Mouse (Mus musculus) intestine, embryonic 15.5 days (tissue): ENCODE data around the gene Olfr834. TPM values are rescaled to one million over a fixed set of nuclear protein-coding genes. Genes with fewer than 3 reads are reported as not detected.

Experiments
- ATAC-seq: fragments of 200-750 bp; cut with Nextera tagmentation; 2 replicates; pipeline ENCODE4 v1.8.0; 2017; ENCODE audit warnings: moderate TSS enrichment, moderate library complexity
- H3K27ac ChIP-seq: fragments of 300-500 bp; sonication (generic); 2 replicates; pipeline ENCODE4 v1.5.1; 2015; ENCODE audit warnings: mild to moderate bottlenecking, inconsistent platforms
- H3K27me3 ChIP-seq: fragments of 300-500 bp; sonication (generic); replicated peaks from 2 replicates; pipeline ENCODE4 v1.6.1; 2015; ENCODE audit warnings: inconsistent platforms
- H3K36me3 ChIP-seq: fragments of 300-500 bp; sonication (generic); 2 replicates; pipeline ENCODE4 v1.6.1; 2015; ENCODE audit warnings: inconsistent platforms
- H3K4me1 ChIP-seq: fragments of 300-500 bp; sonication (generic); replicated peaks from 2 replicates; pipeline ENCODE4 v1.6.1; 2015; ENCODE audit warnings: inconsistent platforms
- H3K4me2 ChIP-seq: fragments of 300-500 bp; sonication (generic); replicated peaks from 2 replicates; pipeline ENCODE4 v1.6.1; 2015; ENCODE audit warnings: mild to moderate bottlenecking, inconsistent platforms
- H3K4me3 ChIP-seq: fragments of 300-500 bp; sonication (generic); replicated peaks from 2 replicates; pipeline ENCODE4 v1.5.1; 2015; ENCODE audit warnings: inconsistent platforms
- H3K9ac ChIP-seq: fragments of 300-500 bp; sonication (generic); 2 replicates; pipeline ENCODE4 v1.6.1; 2015; ENCODE audit warnings: inconsistent platforms
- H3K9me3 ChIP-seq: fragments of 300-500 bp; sonication (generic); 2 replicates; pipeline ENCODE4 v1.6.1; 2016; ENCODE audit warnings: inconsistent platforms
- whole genome bisulfite sequencing: fragments of 180-500 bp; shearing (Covaris S2); methylation state at CpG from one replicate; pipeline ENCODE4 v1.1.7; 2015; 5-methylcytosine and 5-hydroxymethylcytosine counted together
- polyA plus RNA-seq: library from polyadenylated mRNA; unstranded; fragments of >200 nt; fragmentation: Nextera tagmentation; extraction: Ambion mirVana; gene quantifications from 2 replicates; pipeline ENCODE4 v1.2.1, GENCODE M21; 2015

The Olfr834 gene
- polyA plus RNA-seq, result not detected in 2 replicates

DNA sequence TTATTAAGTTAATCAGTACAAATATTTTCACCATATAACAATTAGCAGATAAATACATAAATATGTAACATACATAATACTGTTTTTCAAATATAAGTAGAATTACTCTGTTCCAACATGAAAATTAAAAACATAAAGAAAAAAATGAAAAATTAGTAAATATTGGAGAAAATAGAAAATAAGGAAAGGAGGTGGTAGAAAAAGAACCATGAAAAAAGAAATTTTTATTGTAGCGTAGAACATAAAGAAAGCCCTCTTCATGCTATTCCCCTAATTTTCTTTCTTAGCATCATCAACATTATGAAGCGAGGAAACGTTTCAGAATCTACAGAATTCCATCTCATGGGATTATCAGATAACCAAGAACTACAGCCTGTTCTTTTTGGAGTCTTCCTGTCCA, at the start of gene Olfr834:
Gene Olfr834 (plus strand): TSS at position 301 of the 400 bp plus-strand sequence.
- WGBS, result 89% methylated on average over 3 of the region's 3 CpGs
- Histone ChIP-seq H3K27me3 (no peaks in the 10 kb centered on the region), H3K4me2 (no peak within 1 kb of the TSS), H3K4me1 (no peaks in the 10 kb centered on the region), H3K9me3 (no peaks in the 10 kb centered on the region), H3K27ac (no peak within 1 kb of the TSS), H3K36me3 (no peaks in the 10 kb centered on the region), H3K4me3 (no peak within 1 kb of the TSS), H3K9ac (no peak within 1 kb of the TSS)
- no peak for ATAC-seq

DNA sequence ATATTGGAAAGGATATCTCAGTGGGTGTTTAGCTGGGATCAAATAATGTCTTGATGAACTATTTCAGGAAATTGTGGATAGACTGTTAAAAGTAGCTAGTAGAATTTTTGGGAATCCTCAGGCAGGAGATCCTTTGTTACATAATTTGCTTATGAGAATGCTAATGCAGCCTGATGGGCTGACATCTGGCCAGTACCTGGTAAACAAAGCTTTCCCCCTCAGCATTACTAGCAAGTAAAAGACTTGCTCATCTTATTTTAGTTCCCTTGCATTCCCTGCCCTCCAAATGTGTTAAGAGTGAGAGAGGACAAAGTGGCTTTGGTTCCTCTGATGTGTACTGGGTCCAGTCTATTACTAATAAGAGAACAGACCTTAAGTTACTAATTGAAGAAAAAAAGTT, 25.8 kb upstream of the Olfr834 start:
- ATAC-seq, result no peak
- no peaks in the 10 kb centered on the region for H3K27me3 ChIP-seq

DNA sequence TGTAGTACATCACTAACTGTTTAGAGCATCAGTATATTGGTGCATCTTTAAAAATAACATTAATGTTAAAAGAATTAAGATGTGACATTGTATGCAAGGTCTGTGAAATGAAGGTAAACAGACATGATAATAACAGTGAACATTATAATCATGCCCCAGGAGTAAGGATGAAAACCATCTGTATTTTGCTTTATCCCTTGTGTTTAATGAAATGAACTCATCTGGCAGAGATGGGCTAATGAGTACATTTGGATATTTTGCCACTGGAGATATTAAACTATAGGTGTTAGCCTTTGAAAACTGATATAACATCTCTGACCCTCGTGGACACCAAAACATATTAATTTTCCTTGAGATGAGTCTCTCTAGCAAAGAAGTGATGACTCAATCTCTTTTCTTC, 44.6 kb downstream of the Olfr834 start, which contains the start of gene Olfr835:
Gene Olfr835 (plus strand): TSS at position 301 of the 400 bp plus-strand sequence.
- no peaks in the 10 kb centered on the region for H3K27me3 ChIP-seq
- WGBS, result 48% methylated on average over 1 of the region's 1 CpGs
- no peak within 1 kb of the TSS for H3K9ac ChIP-seq
- H3K36me3 ChIP-seq, result no peaks in the 10 kb centered on the region
- no peak within 1 kb of the TSS for H3K4me2 ChIP-seq
- H3K4me3 ChIP-seq, result no peak within 1 kb of the TSS
- no peaks in the 10 kb centered on the region for H3K9me3 ChIP-seq
- H3K27ac ChIP-seq, result no peak within 1 kb of the TSS
- H3K4me1 ChIP-seq, result no peaks in the 10 kb centered on the region
- ATAC-seq, result no peak

More for the DNA sequence above, 25.8 kb upstream of the Olfr834 start:
- H3K4me1 ChIP-seq, result no peaks in the 10 kb centered on the region
- H3K9ac ChIP-seq, result no peak overlapping the region
- H3K36me3 ChIP-seq, result no peaks in the 10 kb centered on the region
- H3K27ac ChIP-seq, result no peak overlapping the region
- no peak overlapping the region for H3K4me2 ChIP-seq
- H3K4me3 ChIP-seq, result no peak overlapping the region
- no peaks in the 10 kb centered on the region for H3K9me3 ChIP-seq

Other genes starting within 250 kb of the Olfr834 start
- not detected in 2 replicates for gene Olfr24, start 224.0 kb upstream of the Olfr834 start, polyA plus RNA-seq
- not detected in 2 replicates for gene Olfr828, start 168.5 kb upstream of the Olfr834 start, polyA plus RNA-seq
- not detected in 2 replicates for gene Olfr829, start 133.1 kb upstream of the Olfr834 start, polyA plus RNA-seq
- gene Olfr830, start 113.3 kb upstream of the Olfr834 start, polyA plus RNA-seq, result not detected in 2 replicates
- gene Olfr832, start 50.9 kb upstream of the Olfr834 start, polyA plus RNA-seq, result not detected in 2 replicates
- not detected in 2 replicates for gene Olfr835, start 44.7 kb downstream of the Olfr834 start, polyA plus RNA-seq
- not detected in 2 replicates for gene Olfr836, start 132.4 kb downstream of the Olfr834 start, polyA plus RNA-seq
- not detected in 2 replicates for gene Olfr837, start 148.3 kb downstream of the Olfr834 start, polyA plus RNA-seq
- gene Olfr839-ps1, start 189.3 kb downstream of the Olfr834 start, polyA plus RNA-seq, result not detected in 2 replicates